Mouse (Mus musculus): ENCODE data around the gene Plcb1.

Plcb1 gene

GRCm38 (mm10) chr2:135092588-135093162, 306.8 kb downstream of the Plcb1 start:
- no peak for DNase-seq

GRCm38 (mm10) chr2:135101292-135101691, 315.4 kb downstream of the Plcb1 start:
- no peak for DNase-seq

GRCm38 (mm10) chr2:135101943-135102342, 316.1 kb downstream of the Plcb1 start:
- DNase-seq = no peak

GRCm38 (mm10) chr2:135106649-135107048, 320.8 kb downstream of the Plcb1 start:
- no peak for DNase-seq

- no peak for DNase-seq
These were observed 322.7 kb downstream of the Plcb1 start for GRCm38 (mm10) chr2:135108607-135109006.

- DNase-seq = no peak
These were observed 328.7 kb downstream of the Plcb1 start for GRCm38 (mm10) chr2:135114501-135115128.

GRCm38 (mm10) chr2:135123057-135123456, 337.2 kb downstream of the Plcb1 start:
- DNase-seq = no peak

- no peak for DNase-seq
These were observed 338.0 kb downstream of the Plcb1 start for GRCm38 (mm10) chr2:135123695-135124343.

GRCm38 (mm10) chr2:135140576-135140975, 354.7 kb downstream of the Plcb1 start:
- no peak for DNase-seq

- no peak for DNase-seq
These were observed 366.4 kb downstream of the Plcb1 start for GRCm38 (mm10) chr2:135152289-135152688.

GRCm38 (mm10) chr2:135153248-135153647, 367.4 kb downstream of the Plcb1 start:
- DNase-seq = no peak

- DNase-seq = no peak
These were observed 370.2 kb downstream of the Plcb1 start for GRCm38 (mm10) chr2:135156055-135156454.

GRCm38 (mm10) chr2:135157961-135158360, 372.1 kb downstream of the Plcb1 start:
- no peak for DNase-seq

GRCm38 (mm10) chr2:135161673-135162072, 375.8 kb downstream of the Plcb1 start:
- DNase-seq = no peak

GRCm38 (mm10) chr2:135165512-135165911, 379.6 kb downstream of the Plcb1 start:
- no peak for DNase-seq

GRCm38 (mm10) chr2:135175544-135175943, 389.7 kb downstream of the Plcb1 start:
- DNase-seq = no peak

- no peak for DNase-seq
These were observed 401.8 kb downstream of the Plcb1 start for GRCm38 (mm10) chr2:135187659-135188058.

GRCm38 (mm10) chr2:135200830-135201229, 415.0 kb downstream of the Plcb1 start:
- no peak for DNase-seq

- peak; percentile 13 for DNase-seq
These were observed 416.5 kb downstream of the Plcb1 start for GRCm38 (mm10) chr2:135202390-135202789.

GRCm38 (mm10) chr2:135204141-135205120, 418.6 kb downstream of the Plcb1 start:
- no peak for DNase-seq

GRCm38 (mm10) chr2:135208890-135209289, 423.0 kb downstream of the Plcb1 start:
- DNase-seq = no peak

GRCm38 (mm10) chr2:135214746-135215448, 429.0 kb downstream of the Plcb1 start:
- no peak for DNase-seq

Measured in cerebellum, adult 9-10 months (tissue).